9 mouse cellular contexts compared by ENCODE assay signal in the genomic region with DNA sequence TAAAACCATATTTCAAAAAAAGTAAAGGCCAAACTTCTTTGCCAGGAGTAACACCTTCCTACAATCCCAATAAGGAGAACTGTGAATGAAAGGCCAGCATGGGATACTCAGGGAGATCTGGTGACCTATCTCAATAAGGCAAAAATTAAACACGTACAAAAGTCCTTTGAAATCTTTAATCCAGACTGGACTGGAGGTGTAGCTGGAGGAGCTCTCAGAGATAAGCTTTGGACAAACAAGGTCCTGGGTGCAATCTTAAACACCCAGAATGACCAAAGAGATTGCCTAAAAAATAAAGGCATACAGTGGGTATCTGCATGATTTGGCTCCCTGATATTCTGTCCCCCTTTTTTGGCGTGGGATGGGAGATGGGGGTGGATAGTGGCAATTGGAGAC. TPM values are rescaled to one million over a fixed set of nuclear protein-coding genes. Genes with fewer than 3 reads are reported as not detected.
DNase-seq lines count a peak whose midpoint lies in the region; ATAC-seq and TF ChIP-seq lines count a peak whose summit lies in the region.
"Had no signal": no experiment of that assay in that cellular context is flagged by ENCODE, and none has a peak within 500 bp of the region (broad histone marks: within the 10 kb centered on the region; RNA-seq: fewer than 3 reads in every experiment).

No protein-coding gene starts in this region.

- H3K27ac ChIP-seq in gastrocnemius, adult 2 months, result peak overlapping the region; percentile 98
- H3K27ac ChIP-seq in forebrain, embryonic 12.5 days, result no peak overlapping the region
- H3K27ac ChIP-seq in liver, embryonic 12.5 days, result peak overlapping the region; percentile 99

- intact Hi-C loops in gastrocnemius, adult 2 months (cut with DNase I), result no loop called here

- peaks cover 1% of the 10 kb centered on the region for H3K36me3 ChIP-seq in C2C12 (ENCODE audit: control insufficient read depth, insufficient read depth)
- H3K36me3 ChIP-seq in forebrain, embryonic 12.5 days (replicated peaks), result no peaks in the 10 kb centered on the region
- peaks cover 46% of the 10 kb centered on the region for H3K36me3 ChIP-seq in liver, embryonic 12.5 days

- no peaks in the 10 kb centered on the region for H3K9me3 ChIP-seq in forebrain, embryonic 12.5 days
- no peaks in the 10 kb centered on the region for H3K9me3 ChIP-seq in liver, embryonic 12.5 days (replicated peaks)

- peak overlapping the region; percentile 61 for H3K4me2 ChIP-seq in forebrain, embryonic 12.5 days
- H3K4me2 ChIP-seq in liver, embryonic 12.5 days, result peak overlapping the region; percentile 84

- H3K27me3 ChIP-seq in C2C12 (ENCODE audit: control insufficient read depth, insufficient read depth, insufficient read length), result no peaks in the 10 kb centered on the region
- no peaks in the 10 kb centered on the region for H3K27me3 ChIP-seq in forebrain, embryonic 12.5 days
- H3K27me3 ChIP-seq in liver, embryonic 12.5 days (replicated peaks), result no peaks in the 10 kb centered on the region

- H3K4me3 ChIP-seq in gastrocnemius, adult 2 months, result peak overlapping the region; percentile 96
- H3K4me3 ChIP-seq in C2C12 (ENCODE audit: insufficient read depth, poor library complexity, severe bottlenecking), result peak overlapping the region; percentile 80
- H3K4me3 ChIP-seq in forebrain, embryonic 12.5 days (replicated peaks), result peak overlapping the region; percentile 73
- peak overlapping the region; percentile 78 for H3K4me3 ChIP-seq in liver, embryonic 12.5 days

- H3K79me3 ChIP-seq in C2C12 (ENCODE audit: low read depth), result peaks cover 22% of the 10 kb centered on the region

- WGBS in forebrain, embryonic 12.5 days, result 81% methylated on average over 2 of the region's 2 CpGs
- 1% methylated on average over 2 of the region's 2 CpGs for WGBS in liver, embryonic 12.5 days (ENCODE audit: insufficient replicate concordance)

- DNase-seq in gastrocnemius, adult 2 months, result no peak
- no peak for DNase-seq in gastrocnemius, postnatal 4 days (ENCODE audit: low spot score in 2 of 2)
- DNase-seq in yolk sac, embryonic 10.5 days (ENCODE audit: low spot score), result no peak
- no peak for DNase-seq in T-cell, adult 2 months (ENCODE audit: low spot score)
- DNase-seq: cerebellum, postnatal 25 days had no signal

- H3K79me2 ChIP-seq in C2C12 (ENCODE audit: control insufficient read depth, insufficient read depth), result peaks cover 60% of the 10 kb centered on the region

- H3ac ChIP-seq in C2C12 (ENCODE audit: control insufficient read depth, insufficient read length, low read depth), result no peak overlapping the region

- TF ChIP-seq CTCF in gastrocnemius, adult 2 months (IDR thresholded peaks at IDR 0.05), result no peak
- TF ChIP-seq CTCF in C2C12 (IDR thresholded peaks at IDR 0.05; ENCODE audit: control insufficient read depth, insufficient read depth, insufficient read length), result no peak

- ATAC-seq in forebrain, embryonic 12.5 days (ENCODE audit: low FRiP score), result no peak
- ATAC-seq in liver, embryonic 12.5 days, result no peak
- no peak for ATAC-seq in frontal cortex, adult (ENCODE audit: low TSS enrichment)

- peak overlapping the region; percentile 85 for H3K9ac ChIP-seq in forebrain, embryonic 12.5 days
- peak overlapping the region; percentile 92 for H3K9ac ChIP-seq in liver, embryonic 12.5 days

- peaks cover 23% of the 10 kb centered on the region for H3K4me1 ChIP-seq in forebrain, embryonic 12.5 days
- peaks cover 55% of the 10 kb centered on the region for H3K4me1 ChIP-seq in liver, embryonic 12.5 days

TF ChIP-seq in C2C12, 6 proteins besides CTCF, POLR2A, EP300 and RAD21:
- TF ChIP-seq MAX (IDR thresholded peaks at IDR 0.05) (no peak), CEBPB (IDR thresholded peaks at IDR 0.05; ENCODE audit: low read depth) (no peak), MYOD1 (IDR thresholded peaks at IDR 0.05; ENCODE audit: control insufficient read depth, insufficient read length, low read depth) (no peak), MYOG (IDR thresholded peaks at IDR 0.05; ENCODE audit: control insufficient read depth, extremely low read depth, insufficient read length) (no peak), USF1 (IDR thresholded peaks at IDR 0.05; ENCODE audit: low read depth) (no peak), FOSL1 (IDR thresholded peaks at IDR 0.05; ENCODE audit: insufficient read depth, low read length, poor library complexity, severe bottlenecking) (no peak)

RNA-seq across cellular contexts. Expression of a gene that starts 1.4 kb away (rescaled TPM):
- 100 to 1,000 TPM; 118 to 147 TPM for total RNA-seq in gastrocnemius, adult 2 months (2021)
- total RNA-seq in gastrocnemius, postnatal 4 days (2021), result 100 to 1,000 TPM; 152 to 163 TPM
- 29.4 TPM for polyA plus RNA-seq in C2C12 (2012; fragmentation: generic; extraction: Trizol)
- polyA plus RNA-seq in forebrain, embryonic 12.5 days (2016; fragmentation: Nextera tagmentation; extraction: Ambion mirVana), result 32.1 and 36.1 TPM in 2 replicates
- polyA plus RNA-seq in liver, embryonic 12.5 days (2016; fragmentation: Nextera tagmentation; extraction: Ambion mirVana), result 127 and 132 TPM in 2 replicates

RNA-seq across cellular contexts. Expression of a gene that starts 14.6 kb away (rescaled TPM):
- total RNA-seq in gastrocnemius, adult 2 months (2021), result 100 to 1,000 TPM in 1 of 2 experiments, 10 to 100 TPM in 1; 93.9 to 125 TPM
- 100 to 1,000 TPM; 153 to 176 TPM for total RNA-seq in gastrocnemius, postnatal 4 days (2021)
- 254 TPM for polyA plus RNA-seq in C2C12 (2012; fragmentation: generic; extraction: Trizol)
- 156 and 158 TPM in 2 replicates for polyA plus RNA-seq in forebrain, embryonic 12.5 days (2016; fragmentation: Nextera tagmentation; extraction: Ambion mirVana)
- polyA plus RNA-seq in liver, embryonic 12.5 days (2016; fragmentation: Nextera tagmentation; extraction: Ambion mirVana), result 133 and 134 TPM in 2 replicates

RNA-seq across cellular contexts. Expression of a gene that starts 41.5 kb away (rescaled TPM):
- 1 to 10 TPM; 3.4 to 5.3 TPM for total RNA-seq in gastrocnemius, adult 2 months (2021)
- 10 to 100 TPM; 15.5 to 17.1 TPM for total RNA-seq in gastrocnemius, postnatal 4 days (2021)
- 15.1 TPM for polyA plus RNA-seq in C2C12 (2012; fragmentation: generic; extraction: Trizol)
- 49.4 and 49.8 TPM in 2 replicates for polyA plus RNA-seq in forebrain, embryonic 12.5 days (2016; fragmentation: Nextera tagmentation; extraction: Ambion mirVana)
- polyA plus RNA-seq in liver, embryonic 12.5 days (2016; fragmentation: Nextera tagmentation; extraction: Ambion mirVana), result 18.2 and 20.4 TPM in 2 replicates
